ENCODE assay signal across 8 mouse cellular contexts in the genomic region with DNA sequence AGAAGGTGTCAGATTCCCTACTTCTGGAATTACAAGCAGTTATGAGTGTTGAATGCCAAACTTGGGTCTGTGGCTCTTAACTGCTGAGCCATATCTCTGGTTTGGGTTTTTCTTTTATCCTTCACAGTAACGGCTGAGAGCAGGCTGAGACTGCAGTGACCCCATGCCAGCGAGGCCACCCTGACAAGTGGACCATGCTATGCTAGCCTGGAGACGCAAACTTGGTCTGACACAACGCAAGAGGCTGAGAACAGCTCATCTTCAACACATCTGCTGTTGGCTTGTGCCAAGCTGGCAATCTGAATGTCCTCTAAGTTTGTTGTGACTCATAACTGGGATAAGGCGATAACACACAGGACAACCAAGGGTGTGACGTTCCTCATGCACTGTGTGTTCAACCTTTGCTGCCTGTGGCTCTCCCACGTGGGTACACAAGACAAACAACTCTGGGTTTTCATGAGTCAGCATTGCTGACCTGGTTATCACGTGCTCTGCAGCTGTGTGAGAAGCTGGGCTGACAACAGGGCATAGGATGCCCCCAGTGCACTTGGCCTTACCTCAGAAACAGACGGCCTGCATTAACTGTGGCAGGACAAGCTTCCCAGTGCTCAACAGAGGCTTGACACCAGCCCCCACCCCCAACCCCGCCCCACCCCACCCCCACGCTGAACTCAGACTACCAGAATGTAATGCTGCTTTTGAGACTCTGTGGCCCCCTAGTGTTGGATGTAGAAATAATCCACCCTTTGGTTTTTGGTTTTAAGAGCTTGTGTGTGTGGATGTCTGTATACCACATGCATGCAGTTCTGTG. TPM values are rescaled to one million over a fixed set of nuclear protein-coding genes. Genes with fewer than 3 reads are reported as not detected.
DNase-seq lines count a peak whose midpoint lies in the region; ATAC-seq and TF ChIP-seq lines count a peak whose summit lies in the region.

No protein-coding gene starts in this region.

- H3K27ac ChIP-seq in limb, embryonic 14.5 days (replicated peaks; ENCODE audit: low read depth, low read length): 0 out of 2 replicates have a peak overlapping the region, but pooled peaks have one; percentile 15
- H3K27ac ChIP-seq in midbrain, embryonic 15.5 days: no peak overlapping the region
- peak overlapping the region; percentile 71; the same call in 1 of the 2 replicates for H3K27ac ChIP-seq in stomach, embryonic 15.5 days

- H3K4me2 ChIP-seq in limb, embryonic 14.5 days (replicated peaks; ENCODE audit: low read depth, low read length, severe bottlenecking): no peak overlapping the region
- H3K4me2 ChIP-seq in midbrain, embryonic 15.5 days: no peak overlapping the region
- H3K4me2 ChIP-seq in stomach, embryonic 15.5 days: peak overlapping the region; percentile 29; the same call in 1 of the 2 replicates

- no peak for TF ChIP-seq POLR2A in limb, embryonic 14.5 days (IDR thresholded peaks at IDR 0.05; ENCODE audit: borderline replicate concordance, extremely low read depth, insufficient read depth, insufficient read length)

- ATAC-seq in common myeloid progenitor, adult 5-6 weeks (replicated peaks; ENCODE audit: low read depth, poor library complexity, severe bottlenecking): peak; percentile 86
- peak; percentile 77 for ATAC-seq in limb, embryonic 14.5 days (ENCODE audit: low FRiP score, low read depth)
- ATAC-seq in midbrain, embryonic 15.5 days (replicated peaks): peak; percentile 69
- peak; percentile 95 for ATAC-seq in stomach, embryonic 15.5 days (ENCODE audit: insufficient read depth, low FRiP score, low read depth)

- DNase-seq in right cerebral cortex, adult 2 months (ENCODE audit: low spot score in 2 of 2): peak; percentile 52 to 73
- no peak for DNase-seq in right cerebral cortex, postnatal 4 days
- peak; percentile 25 for DNase-seq in gastrocnemius, postnatal 10 days
- peak; percentile 82 for DNase-seq in induced T-regulatory cell, adult 2 months (ENCODE audit: low read depth)
- DNase-seq in limb, embryonic 14.5 days (ENCODE audit: low spot score): peak; percentile 63

- no peaks in the 10 kb centered on the region for H3K36me3 ChIP-seq in limb, embryonic 14.5 days (ENCODE audit: control insufficient read depth, insufficient read depth, low read length)
- peaks cover 6% of the 10 kb centered on the region; the same call in 1 of the 2 replicates for H3K36me3 ChIP-seq in midbrain, embryonic 15.5 days (replicated peaks)
- no peaks in the 10 kb centered on the region for H3K36me3 ChIP-seq in stomach, embryonic 15.5 days

- H3K9me3 ChIP-seq in limb, embryonic 14.5 days (ENCODE audit: control insufficient read depth, low read length): no peaks in the 10 kb centered on the region
- no peaks in the 10 kb centered on the region for H3K9me3 ChIP-seq in midbrain, embryonic 15.5 days
- no peaks in the 10 kb centered on the region for H3K9me3 ChIP-seq in stomach, embryonic 15.5 days

- peaks cover 8% of the 10 kb centered on the region; the same call in 1 of the 2 replicates for H3K4me1 ChIP-seq in limb, embryonic 14.5 days (ENCODE audit: control insufficient read depth, insufficient read depth, low read length)
- no peaks in the 10 kb centered on the region for H3K4me1 ChIP-seq in midbrain, embryonic 15.5 days
- H3K4me1 ChIP-seq in stomach, embryonic 15.5 days: peaks cover 13% of the 10 kb centered on the region; the same call in 1 of the 2 replicates

- no peak overlapping the region for H3K9ac ChIP-seq in limb, embryonic 14.5 days (ENCODE audit: low read depth, low read length, severe bottlenecking)
- no peak overlapping the region for H3K9ac ChIP-seq in midbrain, embryonic 15.5 days
- H3K9ac ChIP-seq in stomach, embryonic 15.5 days: no peak overlapping the region

- no peak overlapping the region for H3K4me3 ChIP-seq in limb, embryonic 14.5 days (replicated peaks; ENCODE audit: low read length)
- no peak overlapping the region for H3K4me3 ChIP-seq in midbrain, embryonic 15.5 days
- no peak overlapping the region for H3K4me3 ChIP-seq in stomach, embryonic 15.5 days (replicated peaks)

- H3K27me3 ChIP-seq in limb, embryonic 14.5 days (ENCODE audit: control insufficient read depth, insufficient read depth, low read length): no peaks in the 10 kb centered on the region
- no peaks in the 10 kb centered on the region for H3K27me3 ChIP-seq in midbrain, embryonic 15.5 days (replicated peaks)
- no peaks in the 10 kb centered on the region for H3K27me3 ChIP-seq in stomach, embryonic 15.5 days (replicated peaks)

- 40% methylated on average over 11 of the region's 11 CpGs for WGBS in limb, embryonic 14.5 days
- WGBS in midbrain, embryonic 15.5 days: 46% methylated on average over 11 of the region's 11 CpGs
- 33% methylated on average over 11 of the region's 11 CpGs for WGBS in stomach, embryonic 15.5 days

RNA-seq across cellular contexts. Expression of gene Atg14, which starts 36.9 kb away (rescaled TPM):
- total RNA-seq in common myeloid progenitor, adult 5-6 weeks (2017): 6.9 and 17.0 TPM in 2 replicates
- total RNA-seq in gastrocnemius, postnatal 10 days (2021): 1 to 10 TPM; 6.0 to 7.6 TPM
- polyA plus RNA-seq in limb, embryonic 14.5 days (2012; rRNA removed): 11.3 and 13.4 TPM in 2 replicates
- 15.5 and 18.2 TPM in 2 replicates for polyA plus RNA-seq in limb, embryonic 14.5 days (2014; fragmentation: Nextera tagmentation; extraction: Ambion mirVana)
- 17.9 and 21.7 TPM in 2 replicates for polyA plus RNA-seq in midbrain, embryonic 15.5 days (2015; fragmentation: Nextera tagmentation; extraction: Ambion mirVana)
- 11.9 and 13.6 TPM in 2 replicates for polyA plus RNA-seq in stomach, embryonic 15.5 days (2015; fragmentation: Nextera tagmentation; extraction: Ambion mirVana)
